Mouse (Mus musculus): ENCODE measurements around the gene Adamtsl1.

Adamtsl1 gene

GRCm38 (mm10) chr4:85513792-85514191 is at the start of gene Adamtsl1:
Adamtsl1 (plus strand) TSS chr4:85514172.
- DNase-seq: peak; percentile 11 to 24

- no peak for DNase-seq
Measured at GRCm38 (mm10) chr4:85483586-85483985, 30.4 kb upstream of the Adamtsl1 start.

- no peak for DNase-seq
Measured at GRCm38 (mm10) chr4:85486316-85486946, 27.5 kb upstream of the Adamtsl1 start.

GRCm38 (mm10) chr4:85505718-85506117 is 8.3 kb upstream of the Adamtsl1 start:
- no peak for DNase-seq

GRCm38 (mm10) chr4:85506976-85507375 is 7.0 kb upstream of the Adamtsl1 start:
- DNase-seq: no peak

- DNase-seq: no peak
Measured at GRCm38 (mm10) chr4:85507491-85507890, 6.5 kb upstream of the Adamtsl1 start.

- DNase-seq: peak in 1 of 2 experiments; percentile 2
Measured at GRCm38 (mm10) chr4:85513288-85513687, 684 bp upstream of the Adamtsl1 start.

- DNase-seq: peak; percentile 66 to 72
Measured at GRCm38 (mm10) chr4:85514205-85514681, 271 bp downstream of the Adamtsl1 start.

GRCm38 (mm10) chr4:85526966-85527566 is 13.1 kb downstream of the Adamtsl1 start:
- no peak for DNase-seq

- DNase-seq: no peak
Measured at GRCm38 (mm10) chr4:85529852-85530251, 15.9 kb downstream of the Adamtsl1 start.

- DNase-seq: no peak
Measured at GRCm38 (mm10) chr4:85539677-85540076, 25.7 kb downstream of the Adamtsl1 start.

GRCm38 (mm10) chr4:85543221-85543620 is 29.2 kb downstream of the Adamtsl1 start:
- DNase-seq: no peak

- no peak for DNase-seq
Measured at GRCm38 (mm10) chr4:85554696-85555095, 40.7 kb downstream of the Adamtsl1 start.

- no peak for DNase-seq
Measured at GRCm38 (mm10) chr4:85559753-85560152, 45.8 kb downstream of the Adamtsl1 start.

GRCm38 (mm10) chr4:85585426-85585825 is 71.5 kb downstream of the Adamtsl1 start:
- DNase-seq: no peak

GRCm38 (mm10) chr4:85588928-85589327 is 75.0 kb downstream of the Adamtsl1 start:
- DNase-seq: no peak

GRCm38 (mm10) chr4:85591037-85591436 is 77.1 kb downstream of the Adamtsl1 start:
- DNase-seq: no peak

- DNase-seq: no peak
Measured at GRCm38 (mm10) chr4:85594159-85594558, 80.2 kb downstream of the Adamtsl1 start.

GRCm38 (mm10) chr4:85613331-85613730 is 99.4 kb downstream of the Adamtsl1 start:
- no peak for DNase-seq

- DNase-seq: no peak
Measured at GRCm38 (mm10) chr4:85618746-85619145, 104.8 kb downstream of the Adamtsl1 start.

- DNase-seq: no peak
Measured at GRCm38 (mm10) chr4:85619261-85619660, 105.3 kb downstream of the Adamtsl1 start.

- no peak for DNase-seq
Measured at GRCm38 (mm10) chr4:85629381-85629780, 115.4 kb downstream of the Adamtsl1 start.

GRCm38 (mm10) chr4:85669271-85669670 is 155.3 kb downstream of the Adamtsl1 start:
- DNase-seq: no peak

- no peak for DNase-seq
Measured at GRCm38 (mm10) chr4:85669735-85670134, 155.8 kb downstream of the Adamtsl1 start.

- DNase-seq: no peak
Measured at GRCm38 (mm10) chr4:85672290-85672689, 158.3 kb downstream of the Adamtsl1 start.
